Mouse (Mus musculus): Measurements from ENCODE around the gene Dctd.
"Not testable (repeated sequence)": the region's sequence is repeated elsewhere in the genome, so short reads cannot be mapped to it uniquely, and the experiment has no call there.

The Dctd gene

DNA sequence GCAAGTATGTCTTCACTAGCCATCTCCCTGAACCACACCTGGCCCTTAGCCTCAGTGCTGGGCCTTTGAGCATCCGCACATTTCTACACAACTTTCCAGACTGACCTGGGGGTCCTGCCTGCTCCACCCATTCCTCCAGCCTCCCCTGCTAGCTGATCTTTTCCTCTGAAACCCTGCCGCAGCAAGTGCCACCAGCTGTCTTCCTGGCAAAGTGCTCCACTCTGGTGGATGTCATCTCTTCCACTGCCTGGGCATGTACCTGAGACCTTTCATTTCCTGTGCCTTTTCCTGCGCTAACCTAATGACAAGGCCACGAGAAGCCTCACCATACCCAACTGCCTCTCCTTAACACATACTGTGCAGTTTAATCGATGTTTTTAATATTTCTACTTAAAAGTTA lies 46.9 kb downstream of the Dctd start:
- in situ Hi-C loops (cut with MboI, MseI), result no loop called here

DNA sequence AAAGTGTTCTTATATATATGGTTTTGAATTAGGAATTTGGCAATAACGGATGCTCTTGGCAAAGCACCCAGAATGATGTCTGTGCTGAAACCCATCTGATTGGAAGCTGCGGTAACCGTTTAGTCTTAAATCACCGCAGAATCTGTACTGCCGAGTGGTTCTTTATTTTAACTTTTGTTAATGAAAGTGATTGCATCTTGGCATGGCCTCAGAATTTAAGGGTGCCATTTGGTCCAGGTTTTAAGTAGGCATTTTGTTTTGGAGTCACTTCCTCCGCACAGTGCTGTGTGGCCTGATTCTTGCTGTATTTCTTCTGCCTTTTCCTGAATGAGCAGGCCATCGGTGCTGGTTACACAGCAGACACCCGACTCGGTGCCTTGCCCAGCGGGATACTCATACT lies 47.6 kb downstream of the Dctd start:
- in situ Hi-C loops (cut with MboI, MseI), result no loop called here

DNA sequence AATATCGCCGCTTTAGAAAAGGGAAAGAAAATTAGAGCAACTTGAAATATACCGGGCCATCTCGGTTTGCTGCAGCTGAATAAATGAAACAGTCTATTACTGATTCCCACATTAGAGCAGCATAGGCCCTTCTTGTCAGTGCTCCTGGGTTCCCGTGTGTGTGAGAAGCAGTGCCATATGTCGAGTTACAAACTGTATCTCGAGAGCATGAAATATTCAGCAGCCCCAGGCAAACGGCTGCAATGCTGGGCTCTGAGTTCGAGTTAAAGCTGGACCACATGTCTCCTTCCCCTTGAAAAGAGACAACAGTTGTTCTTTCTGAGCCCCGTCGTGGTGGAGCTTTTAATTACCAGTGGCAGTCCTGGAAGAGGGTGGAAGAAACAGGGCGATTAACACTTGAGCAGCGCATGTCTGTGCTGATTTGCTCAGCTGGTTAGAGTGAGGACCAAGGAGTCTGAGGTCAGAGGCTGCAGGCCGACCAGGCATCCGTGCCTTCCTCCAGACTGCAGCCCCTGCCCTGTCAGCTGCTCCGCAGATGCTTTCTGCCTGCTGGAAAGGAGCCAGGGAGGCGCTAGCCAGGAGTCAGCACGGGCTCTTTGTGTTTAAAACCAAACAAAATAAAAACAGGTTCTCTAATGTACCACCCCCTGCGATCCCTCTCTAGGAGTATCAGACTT lies 53.3 kb downstream of the Dctd start:
- in situ Hi-C loops (cut with MboI, MseI), result no loop called here

GRCm38 (mm10) chr8:48153360-48154121 lies 54.6 kb downstream of the Dctd start:
- in situ Hi-C loops (cut with MboI, MseI), result no loop called here

DNA sequence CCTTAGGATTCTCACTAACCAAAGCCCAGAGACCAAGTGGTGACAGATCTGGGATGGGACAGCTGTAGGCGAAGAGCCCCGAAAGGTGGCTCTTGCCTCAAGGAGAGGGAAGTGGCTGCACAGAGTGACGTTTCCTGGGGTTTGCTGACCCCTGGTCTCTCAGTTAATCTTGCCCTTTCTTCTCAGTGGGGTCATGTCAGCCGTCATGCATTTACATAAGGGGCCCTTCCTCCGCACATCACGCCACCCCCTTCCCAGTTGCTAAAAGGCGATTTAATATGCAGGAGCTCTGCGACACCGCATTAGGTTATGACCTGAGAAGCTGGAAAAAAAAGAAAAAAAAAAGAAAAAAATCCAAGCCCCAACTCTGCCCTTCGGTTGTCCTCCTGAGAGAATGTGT lies 58.8 kb downstream of the Dctd start:
- in situ Hi-C loops (cut with MboI, MseI), result no loop called here

DNA sequence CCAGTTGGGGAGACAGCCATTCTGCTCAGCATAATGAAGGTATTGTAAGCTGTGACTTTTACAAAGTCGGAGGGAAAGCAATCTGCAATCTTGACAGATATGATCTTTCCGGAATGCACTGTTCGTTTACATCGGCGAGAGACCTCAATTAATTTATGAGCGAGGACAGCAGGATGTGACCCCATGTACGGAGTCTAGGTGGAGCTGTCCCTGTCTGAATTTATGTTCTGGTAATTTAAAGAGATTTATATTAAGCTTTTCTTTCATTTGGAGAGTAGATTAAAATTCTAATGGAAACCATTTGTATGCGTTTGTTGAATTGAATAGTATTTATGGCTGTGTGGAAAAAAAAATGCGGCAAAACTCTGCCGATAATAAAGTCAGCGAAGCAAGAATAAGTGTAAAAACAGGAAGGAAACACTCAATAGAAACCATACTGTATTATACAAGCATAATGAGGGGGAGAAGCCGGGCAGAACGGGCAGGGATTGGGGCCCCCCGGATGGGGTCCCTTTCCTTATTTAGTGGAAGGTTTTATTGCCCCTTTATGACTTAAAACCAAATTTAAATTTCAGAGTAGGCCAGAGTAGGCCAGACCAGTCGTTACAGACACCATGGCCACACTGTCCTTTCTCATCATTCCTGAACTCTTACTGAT lies 59.8 kb downstream of the Dctd start:
- in situ Hi-C loops (cut with MboI, MseI), result no loop called here

GRCm38 (mm10) chr8:48177406-48177805 lies 78.5 kb downstream of the Dctd start:
- in situ Hi-C loops (cut with MboI, MseI), result no loop called here

DNA sequence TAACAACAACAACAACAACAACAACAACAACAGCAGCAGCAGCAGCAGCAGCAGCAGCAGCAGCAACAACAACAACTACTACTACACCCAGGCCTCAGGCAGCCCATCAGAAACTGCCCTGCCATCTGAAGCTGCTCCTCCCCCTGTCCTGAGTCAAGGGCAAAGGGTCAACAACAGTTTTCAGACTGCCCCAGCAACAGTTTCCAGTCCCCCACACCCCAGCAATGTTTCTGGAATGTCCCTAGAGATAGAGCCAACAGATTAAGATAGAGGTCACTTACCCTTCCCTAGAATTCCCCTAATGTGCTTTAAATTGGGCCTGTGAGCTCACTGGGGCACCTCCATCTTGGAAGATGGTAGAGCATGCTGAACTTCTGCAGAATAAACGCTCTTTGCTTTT lies 79.0 kb downstream of the Dctd start:
- in situ Hi-C loops (cut with MboI, MseI), result no loop called here

GRCm38 (mm10) chr8:48178993-48179392 lies 80.1 kb downstream of the Dctd start:
- in situ Hi-C loops (cut with MboI, MseI), result no loop called here

DNA sequence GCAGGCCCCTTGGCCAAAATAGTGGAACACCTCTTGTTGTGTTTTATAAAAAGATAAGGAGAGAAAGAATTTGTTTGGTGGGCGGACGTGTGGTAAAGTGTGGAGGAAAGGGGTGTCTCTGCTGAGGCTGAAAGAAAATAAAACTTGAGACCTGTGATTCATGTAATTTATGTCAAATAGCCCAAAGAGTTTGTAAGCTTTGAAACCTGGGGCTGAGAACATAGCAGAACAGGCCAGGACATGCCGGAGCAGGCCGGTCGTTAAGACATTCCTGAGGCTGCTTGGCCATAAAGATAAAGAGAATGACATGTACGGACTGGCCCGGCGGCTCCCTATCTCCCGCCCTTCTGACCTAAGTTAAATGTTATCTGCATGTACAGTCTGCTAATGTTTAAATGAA lies 81.3 kb downstream of the Dctd start:
- in situ Hi-C loops (cut with MboI, MseI), result not testable (repeated sequence)

DNA sequence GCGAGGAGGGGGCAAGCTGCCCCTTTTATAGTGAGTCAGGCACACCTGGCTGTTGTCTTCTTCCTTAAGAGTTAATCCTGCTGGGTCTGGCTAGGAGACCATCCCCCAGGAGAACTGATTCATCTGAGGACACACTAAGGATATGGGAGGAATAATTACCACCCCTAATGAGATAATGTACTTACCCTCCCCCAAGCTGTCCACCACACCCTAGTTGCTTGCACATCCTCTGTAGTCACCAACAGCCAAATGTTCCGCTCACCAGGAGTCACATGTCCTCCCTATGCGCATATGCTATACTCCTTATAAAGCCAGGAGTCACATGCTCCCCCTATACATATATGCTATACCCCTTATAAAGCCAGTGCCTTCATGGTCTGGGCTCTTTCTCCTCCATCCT lies 82.1 kb downstream of the Dctd start:
- in situ Hi-C loops (cut with MboI, MseI), result no loop called here

GRCm38 (mm10) chr8:48183758-48184157 lies 84.9 kb downstream of the Dctd start:
- in situ Hi-C loops (cut with MboI, MseI), result no loop called here

GRCm38 (mm10) chr8:48188586-48188985 lies 89.7 kb downstream of the Dctd start:
- in situ Hi-C loops (cut with MboI, MseI), result no loop called here

DNA sequence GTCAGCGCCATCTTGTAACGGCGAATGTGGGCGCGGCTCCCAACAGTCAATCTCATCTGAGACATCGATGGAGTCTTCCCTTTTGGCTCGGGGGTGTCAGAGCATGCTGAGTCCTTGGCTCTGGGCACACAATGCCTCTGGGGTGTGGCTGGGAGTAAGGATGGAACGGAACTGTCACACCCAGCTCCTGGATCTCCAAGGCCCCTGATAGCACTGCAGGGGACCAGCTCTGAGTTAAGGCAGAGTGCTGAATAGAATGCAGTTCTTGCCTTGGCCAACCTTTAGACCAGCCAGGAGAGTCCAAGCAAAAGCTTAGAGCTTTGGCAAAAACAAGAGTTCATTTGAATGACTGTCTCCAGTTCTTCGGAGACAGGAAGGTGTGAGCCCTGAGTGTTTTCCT lies 97.1 kb downstream of the Dctd start:
- in situ Hi-C loops (cut with MboI, MseI), result no loop called here

GRCm38 (mm10) chr8:48199171-48199570 lies 100.3 kb downstream of the Dctd start:
- in situ Hi-C loops (cut with MboI, MseI), result no loop called here

DNA sequence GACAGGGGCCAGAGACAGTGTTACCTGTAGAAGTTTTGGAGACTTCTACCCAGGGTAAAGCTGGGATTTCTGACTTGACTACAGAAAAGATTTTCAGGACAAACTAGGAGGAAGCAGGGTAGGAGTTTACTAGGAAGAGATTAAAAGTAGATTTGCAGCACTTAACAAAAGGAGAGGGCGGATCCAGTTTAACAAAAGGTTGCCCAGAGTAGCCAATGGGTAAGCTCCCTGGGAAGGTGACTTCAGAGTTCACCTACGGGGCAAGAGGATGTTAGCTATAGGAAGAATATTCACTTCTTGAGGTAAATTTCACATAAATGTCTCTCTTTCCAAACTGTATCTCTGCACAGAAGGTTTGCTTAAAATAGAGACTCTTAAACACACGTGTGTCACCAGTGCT lies 103.7 kb downstream of the Dctd start:
- in situ Hi-C loops (cut with MboI, MseI), result loop anchor here in 1 of 2 experiments (25.0 kb wide), 1 partner anchor 1935 kb away; no protein-coding TSS in a partner anchor

All from T-helper 17 cell (primary cell).